Mouse (Mus musculus): ENCODE measurements around the gene Ace. TPM values are rescaled to one million over a fixed set of nuclear protein-coding genes. Genes with fewer than 3 reads are reported as not detected.

Gene Ace
- polyA plus RNA-seq, 1 experiment from 2014 or later = 1.3 TPM

DNA sequence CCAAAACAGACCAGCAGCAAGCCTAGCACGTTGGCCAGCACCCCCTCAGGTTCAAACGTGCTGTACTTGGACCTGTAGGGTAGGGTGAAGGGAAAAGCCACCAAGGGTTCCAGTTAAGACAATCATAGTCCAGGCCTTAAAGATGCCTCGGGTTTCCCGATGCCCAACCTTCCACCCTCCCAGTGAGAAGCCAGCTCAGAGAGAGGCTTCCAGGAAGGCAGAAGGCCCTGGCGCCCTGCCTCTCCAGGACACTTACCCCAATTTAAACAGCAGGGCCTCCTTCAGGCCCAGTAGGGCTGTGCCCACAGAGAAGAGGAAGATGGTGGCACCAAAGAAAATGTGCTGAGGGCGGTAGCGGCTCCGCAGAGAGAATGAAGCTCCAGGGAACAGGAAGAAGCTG is 32.2 kb upstream of the Ace start:
- no peak overlapping the region for H3K9ac ChIP-seq
- ATAC-seq (ENCODE audit: low FRiP score) = no peak
- H3K36me3 ChIP-seq = no peaks in the 10 kb centered on the region
- H3K4me3 ChIP-seq = no peak overlapping the region
- 90% methylated on average over 8 of the region's 8 CpGs for WGBS
- H3K27ac ChIP-seq = no peak overlapping the region
- H3K27me3 ChIP-seq = no peaks in the 10 kb centered on the region
- peaks cover 10% of the 10 kb centered on the region for H3K4me1 ChIP-seq
- H3K9me3 ChIP-seq (replicated peaks) = no peaks in the 10 kb centered on the region
- no peak overlapping the region for H3K4me2 ChIP-seq (replicated peaks)

- Histone ChIP-seq H3K27me3 (no peaks in the 10 kb centered on the region), H3K9me3 (replicated peaks) (no peaks in the 10 kb centered on the region), H3K4me1 (peaks cover 10% of the 10 kb centered on the region), H3K9ac (no peak overlapping the region), H3K4me3 (no peak overlapping the region), H3K27ac (no peak overlapping the region), H3K36me3 (no peaks in the 10 kb centered on the region), H3K4me2 (replicated peaks) (no peak overlapping the region)
- ATAC-seq (ENCODE audit: low FRiP score) = no peak
- WGBS = 93% methylated on average over 6 of the region's 6 CpGs
Observed at GRCm38 (mm10) chr11:105936200-105936599, 31.5 kb upstream of the Ace start.

- Histone ChIP-seq H3K27me3 (0 out of 2 replicates have a peak, but pooled peaks cover 4% of the 10 kb centered on the region), H3K27ac (no peak overlapping the region), H3K9me3 (replicated peaks) (no peaks in the 10 kb centered on the region), H3K36me3 (no peaks in the 10 kb centered on the region), H3K4me1 (peaks cover 10% of the 10 kb centered on the region), H3K4me3 (no peak overlapping the region), H3K4me2 (replicated peaks) (no peak overlapping the region), H3K9ac (no peak overlapping the region)
- no peak for ATAC-seq (ENCODE audit: low FRiP score)
- 95% methylated on average over 3 of the region's 3 CpGs for WGBS
Observed at GRCm38 (mm10) chr11:105936974-105937373, 30.8 kb upstream of the Ace start.

- Histone ChIP-seq H3K9ac (no peak overlapping the region), H3K36me3 (no peaks in the 10 kb centered on the region), H3K4me3 (no peak overlapping the region), H3K9me3 (replicated peaks) (no peaks in the 10 kb centered on the region), H3K4me1 (peaks cover 13% of the 10 kb centered on the region), H3K27me3 (peaks cover 22% of the 10 kb centered on the region), H3K27ac (no peak overlapping the region), H3K4me2 (replicated peaks) (no peak overlapping the region)
- WGBS = 39% methylated on average over 9 of the region's 9 CpGs
- no peak for ATAC-seq (ENCODE audit: low FRiP score)
Observed at GRCm38 (mm10) chr11:105938771-105939170, 29.0 kb upstream of the Ace start.

- Histone ChIP-seq H3K4me3 (no peak overlapping the region), H3K4me2 (replicated peaks) (no peak overlapping the region), H3K27ac (no peak overlapping the region), H3K27me3 (peaks cover 34% of the 10 kb centered on the region), H3K9ac (no peak overlapping the region), H3K9me3 (replicated peaks) (no peaks in the 10 kb centered on the region), H3K4me1 (peaks cover 14% of the 10 kb centered on the region; the same call in 1 of the 2 replicates), H3K36me3 (no peaks in the 10 kb centered on the region)
- 72% methylated on average over 8 of the region's 8 CpGs for WGBS
- no peak for ATAC-seq (ENCODE audit: low FRiP score)
Observed at GRCm38 (mm10) chr11:105941973-105942372, 25.8 kb upstream of the Ace start.

DNA sequence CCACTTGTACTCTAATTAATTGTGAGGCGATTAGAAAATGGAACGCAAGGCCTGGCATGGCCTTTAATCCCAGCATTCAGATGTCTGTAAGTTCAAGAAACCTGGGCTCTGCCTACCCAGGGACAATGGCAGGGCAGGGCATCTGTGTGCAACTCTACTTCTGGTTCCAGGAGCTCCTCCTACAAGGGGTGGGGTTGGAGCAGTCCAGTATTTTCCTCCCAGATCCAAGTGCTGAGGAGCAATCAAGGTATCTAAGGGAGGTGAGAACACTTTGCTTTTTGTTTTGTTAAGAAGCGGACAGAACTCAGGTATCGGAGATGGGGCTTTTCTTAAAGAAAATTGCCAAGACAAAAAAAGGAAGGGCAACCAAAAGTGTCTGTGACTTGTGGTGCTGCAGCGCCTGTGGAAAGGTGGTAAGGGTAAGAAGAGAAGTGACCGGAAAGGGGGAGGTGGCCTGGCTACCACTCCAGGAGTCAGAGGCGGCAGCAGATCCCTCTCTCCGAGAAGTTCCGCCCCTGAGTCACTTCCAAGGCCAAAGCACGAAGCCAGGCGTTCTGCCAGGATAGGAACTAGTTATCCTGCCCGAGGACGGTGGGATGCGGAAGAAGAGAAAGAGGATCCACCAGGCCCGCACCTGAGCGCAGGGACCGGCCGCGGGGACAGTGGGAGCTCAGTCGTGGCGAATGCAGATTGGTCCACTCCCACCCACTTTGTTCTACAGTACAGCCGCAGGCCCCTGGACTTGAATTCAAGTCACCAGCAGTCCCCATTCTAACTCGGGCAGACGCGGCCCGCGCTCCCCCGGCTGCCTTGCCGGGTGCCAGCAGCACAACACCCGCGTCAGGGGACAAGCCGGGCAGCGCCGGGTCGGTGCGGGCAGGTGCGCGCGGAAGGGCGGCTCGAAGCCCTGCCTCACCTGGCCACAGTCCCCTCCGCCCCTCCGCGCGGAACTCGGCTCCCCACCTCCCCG is 24.3 kb upstream of the Ace start:
- Histone ChIP-seq H3K9me3 (replicated peaks) (no peaks in the 10 kb centered on the region), H3K27ac (no peak overlapping the region)
- ATAC-seq (ENCODE audit: low FRiP score) = peak; percentile 36

DNA sequence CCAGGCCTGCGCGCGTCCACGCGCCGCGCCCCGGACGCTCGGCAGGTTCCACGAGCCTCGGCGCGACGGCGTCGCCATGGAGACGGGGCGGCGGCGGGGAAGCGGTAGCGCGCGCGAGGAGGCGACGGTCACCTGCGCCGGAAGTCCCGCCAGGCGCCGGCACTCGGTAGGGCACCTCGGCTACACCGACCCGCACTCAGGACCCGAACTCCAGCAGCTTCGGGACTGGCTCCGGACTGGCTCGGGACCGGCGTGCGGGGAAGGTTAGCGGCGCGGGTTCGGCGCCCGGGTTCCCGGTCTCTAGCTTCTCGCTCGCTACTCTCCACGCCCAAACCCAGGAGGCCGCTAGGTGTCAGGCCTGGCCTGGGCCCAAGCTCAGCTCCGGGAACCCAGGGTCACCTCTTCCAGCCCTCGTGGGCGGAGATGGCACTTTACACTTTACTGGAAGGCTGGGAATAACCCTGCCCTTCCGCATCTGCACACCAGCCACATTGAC is 23.6 kb upstream of the Ace start:
- H3K27me3 ChIP-seq = peaks cover 34% of the 10 kb centered on the region
- peaks cover 14% of the 10 kb centered on the region; the same call in 1 of the 2 replicates for H3K4me1 ChIP-seq

More for the DNA sequence above, 24.3 kb upstream of the Ace start:
- Histone ChIP-seq H3K4me3 (peak overlapping the region; percentile 72), H3K27me3 (peaks cover 34% of the 10 kb centered on the region), H3K4me2 (replicated peaks) (peak overlapping the region; percentile 96), H3K36me3 (no peaks in the 10 kb centered on the region), H3K4me1 (peaks cover 14% of the 10 kb centered on the region; the same call in 1 of the 2 replicates), H3K9ac (peak overlapping the region; percentile 69)
- 8% methylated on average over 45 of the region's 47 CpGs for WGBS

DNA sequence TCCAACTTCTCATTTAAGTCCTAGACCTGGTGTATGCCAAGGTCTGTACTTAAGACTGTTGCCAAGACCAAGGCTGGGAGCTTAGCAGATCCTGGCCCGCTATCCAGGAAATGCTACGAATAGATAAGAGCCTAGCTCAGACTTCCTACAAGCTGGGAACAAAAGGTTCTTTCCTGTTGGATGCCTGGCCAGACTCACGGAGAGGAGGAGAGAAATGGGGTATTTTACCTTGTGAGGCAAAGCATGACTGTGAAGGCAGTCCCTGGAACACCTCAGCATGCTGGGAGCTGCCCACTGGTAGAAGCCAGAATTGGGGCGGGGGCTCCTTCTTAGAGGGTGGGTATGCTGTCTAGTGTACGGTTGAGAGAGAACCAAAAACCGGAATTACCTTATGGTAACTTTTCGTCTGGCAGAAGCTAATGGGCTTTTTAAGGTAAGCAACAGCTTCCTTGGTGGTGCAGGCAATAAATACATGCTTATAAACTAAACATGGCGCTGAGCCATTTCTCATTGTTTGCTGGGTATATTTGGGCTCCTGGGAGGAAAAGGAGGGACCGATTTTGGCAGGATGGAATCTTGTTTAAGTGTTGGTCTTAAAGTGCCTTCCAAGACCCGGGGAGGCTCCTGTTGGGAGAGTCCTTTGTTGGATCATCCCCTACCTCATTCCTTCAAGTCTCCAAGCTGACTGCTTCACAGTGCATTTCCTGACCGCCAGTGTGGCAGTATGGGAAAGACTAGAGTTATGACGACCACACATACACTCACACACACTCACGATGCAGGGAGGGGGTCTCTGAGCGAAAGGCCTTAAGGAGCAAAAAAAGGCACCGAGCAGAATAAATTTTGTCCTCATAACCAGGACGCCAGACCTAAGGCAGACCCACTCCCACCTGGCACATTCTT is 22.7 kb upstream of the Ace start:
- peak overlapping the region; percentile 96 for H3K4me2 ChIP-seq (replicated peaks)
- WGBS = 82% methylated on average over 16 of the region's 16 CpGs
- H3K4me3 ChIP-seq = peak overlapping the region; percentile 72
- ATAC-seq (ENCODE audit: low FRiP score) = no peak
- no peak overlapping the region for H3K27ac ChIP-seq
- H3K4me1 ChIP-seq = peaks cover 14% of the 10 kb centered on the region; the same call in 1 of the 2 replicates
- no peaks in the 10 kb centered on the region for H3K36me3 ChIP-seq
- H3K9ac ChIP-seq = 0 out of 2 replicates have a peak overlapping the region, but pooled peaks have one; percentile 69
- peaks cover 34% of the 10 kb centered on the region for H3K27me3 ChIP-seq
- no peaks in the 10 kb centered on the region for H3K9me3 ChIP-seq (replicated peaks)

More for the DNA sequence above, 23.6 kb upstream of the Ace start:
- WGBS = under 1% methylated on average over 59 of the region's 59 CpGs
- H3K4me3 ChIP-seq = peak overlapping the region; percentile 72
- no peaks in the 10 kb centered on the region for H3K36me3 ChIP-seq
- peak; percentile 72 for ATAC-seq (ENCODE audit: low FRiP score)
- H3K9me3 ChIP-seq (replicated peaks) = no peaks in the 10 kb centered on the region
- peak overlapping the region; percentile 69 for H3K9ac ChIP-seq
- H3K27ac ChIP-seq = no peak overlapping the region; the same call in 1 of the 2 replicates
- peak overlapping the region; percentile 96 for H3K4me2 ChIP-seq (replicated peaks)

GRCm38 (mm10) chr11:105946694-105947154 is 21.0 kb upstream of the Ace start:
- H3K9me3 ChIP-seq (replicated peaks) = no peaks in the 10 kb centered on the region
- no peak overlapping the region for H3K4me2 ChIP-seq (replicated peaks)
- H3K27ac ChIP-seq = no peak overlapping the region
- no peak for ATAC-seq (ENCODE audit: low FRiP score)
- 50% methylated on average over 11 of the region's 11 CpGs for WGBS
- H3K9ac ChIP-seq = no peak overlapping the region
- no peaks in the 10 kb centered on the region for H3K36me3 ChIP-seq
- peaks cover 14% of the 10 kb centered on the region; the same call in 1 of the 2 replicates for H3K4me1 ChIP-seq
- peaks cover 33% of the 10 kb centered on the region for H3K27me3 ChIP-seq
- H3K4me3 ChIP-seq = no peak overlapping the region

DNA sequence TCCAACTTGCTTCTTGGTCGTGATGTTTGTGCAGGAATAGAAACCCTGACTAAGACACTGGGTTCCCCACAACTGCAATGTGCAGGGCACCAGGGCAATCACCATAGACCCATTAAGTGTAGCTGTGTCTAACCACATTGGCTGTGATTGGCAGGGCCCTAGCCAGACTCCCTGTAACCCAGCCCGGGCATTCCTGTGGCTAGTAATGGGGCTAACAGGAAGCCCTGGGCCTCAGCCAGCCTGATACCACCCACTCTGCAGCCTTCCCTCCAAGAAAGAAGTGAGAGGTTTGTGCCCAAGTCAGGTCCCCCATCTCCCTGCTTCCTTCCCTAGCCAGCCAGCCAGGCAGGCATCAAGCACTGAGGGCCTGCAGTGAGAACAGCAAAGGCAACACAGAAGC is 19.5 kb upstream of the Ace start:
- Histone ChIP-seq H3K9me3 (replicated peaks) (no peaks in the 10 kb centered on the region), H3K4me1 (peaks cover 14% of the 10 kb centered on the region; the same call in 1 of the 2 replicates), H3K27ac (no peak overlapping the region), H3K36me3 (no peaks in the 10 kb centered on the region), H3K9ac (no peak overlapping the region), H3K27me3 (peaks cover 17% of the 10 kb centered on the region), H3K4me2 (replicated peaks) (no peak overlapping the region), H3K4me3 (no peak overlapping the region)
- ATAC-seq (ENCODE audit: low FRiP score) = no peak
- 83% methylated on average over 2 of the region's 2 CpGs for WGBS

- no peak overlapping the region for H3K9ac ChIP-seq
- H3K36me3 ChIP-seq = no peaks in the 10 kb centered on the region
- ATAC-seq (ENCODE audit: low FRiP score) = no peak
- no peaks in the 10 kb centered on the region for H3K4me1 ChIP-seq
- 69% methylated on average over 4 of the region's 4 CpGs for WGBS
- H3K4me2 ChIP-seq (replicated peaks) = no peak overlapping the region
- no peak overlapping the region for H3K4me3 ChIP-seq
- no peak overlapping the region for H3K27ac ChIP-seq
- H3K9me3 ChIP-seq (replicated peaks) = no peaks in the 10 kb centered on the region
- H3K27me3 ChIP-seq = no peaks in the 10 kb centered on the region
Observed at GRCm38 (mm10) chr11:105950519-105950918, 17.2 kb upstream of the Ace start.
